Mouse (Mus musculus): ENCODE data around the gene Sema3d.

Sema3d gene

GRCm38 (mm10) chr5:12637763-12638468 lies 254.7 kb downstream of the Sema3d start:
- DNase-seq, result no peak
